Mouse (Mus musculus): ENCODE results near the gene Copg2. TPM values are rescaled to one million over a fixed set of nuclear protein-coding genes. Genes with fewer than 3 reads are reported as not detected.

Copg2 gene
- polyA plus RNA-seq, 2 experiments: 7.8 to 9.1 TPM

GRCm38 (mm10) chr6:30734988-30735727 is 161.4 kb downstream of the Copg2 start:
- no peaks in the 10 kb centered on the region for H3K4me1 ChIP-seq (replicated peaks; ENCODE audit: control insufficient read depth in 2 of 2, insufficient read depth in 2 of 2, low read length in 1 of 2)
- peaks cover 14% of the 10 kb centered on the region for H3K9me3 ChIP-seq (ENCODE audit: control insufficient read depth, low read length)
- TF ChIP-seq CTCF (IDR thresholded peaks at IDR 0.05; ENCODE audit: low read depth) (no peak), EP300 (IDR thresholded peaks at IDR 0.05; ENCODE audit: low read depth) (no peak)
- no peak overlapping the region for H3K9ac ChIP-seq (replicated peaks)
- H3K36me3 ChIP-seq (replicated peaks; ENCODE audit: control insufficient read depth, insufficient read depth, low read depth): no peaks in the 10 kb centered on the region
- peaks cover 49% of the 10 kb centered on the region for H3K27me3 ChIP-seq (ENCODE audit: control insufficient read depth, insufficient read depth, low read length)
- 46% methylated on average over 22 of the region's 22 CpGs for WGBS (ENCODE audit: insufficient replicate concordance)
- ATAC-seq (ENCODE audit: insufficient read depth) (no peak), DNase-seq (ENCODE audit: low read depth in 3 of 3, low spot score in 3 of 3) (no peak)
- no peak overlapping the region for H3K4me3 ChIP-seq (ENCODE audit: insufficient read depth in 1 of 2, low read depth in 2 of 2, low read length in 2 of 2)
- no peak overlapping the region for H3K4me2 ChIP-seq (ENCODE audit: low read depth)
- no peak overlapping the region for H3K27ac ChIP-seq

GRCm38 (mm10) chr6:30734465-30734864 is 162.1 kb downstream of the Copg2 start:
- Histone ChIP-seq H3K36me3 (replicated peaks; ENCODE audit: control insufficient read depth, insufficient read depth, low read depth) (no peaks in the 10 kb centered on the region), H3K27ac (no peak overlapping the region), H3K9ac (replicated peaks) (no peak overlapping the region), H3K9me3 (ENCODE audit: control insufficient read depth, low read length) (peaks cover 14% of the 10 kb centered on the region), H3K4me1 (replicated peaks; ENCODE audit: control insufficient read depth in 2 of 2, insufficient read depth in 2 of 2, low read length in 1 of 2) (no peaks in the 10 kb centered on the region), H3K4me2 (ENCODE audit: low read depth) (no peak overlapping the region), H3K4me3 (ENCODE audit: insufficient read depth in 1 of 2, low read depth in 2 of 2, low read length in 2 of 2) (no peak overlapping the region), H3K27me3 (ENCODE audit: control insufficient read depth, insufficient read depth, low read length) (peaks cover 49% of the 10 kb centered on the region)
- DNase-seq (ENCODE audit: low read depth in 3 of 3, low spot score in 3 of 3): no peak
- ATAC-seq (ENCODE audit: insufficient read depth): no peak
- no peak for TF ChIP-seq CTCF (IDR thresholded peaks at IDR 0.05; ENCODE audit: low read depth)
- TF ChIP-seq EP300 (IDR thresholded peaks at IDR 0.05; ENCODE audit: low read depth): no peak
- WGBS (ENCODE audit: insufficient replicate concordance): 56% methylated on average over 6 of the region's 6 CpGs

- Histone ChIP-seq H3K9ac (replicated peaks) (no peak overlapping the region), H3K4me1 (replicated peaks; ENCODE audit: control insufficient read depth in 2 of 2, insufficient read depth in 2 of 2, low read length in 1 of 2) (no peaks in the 10 kb centered on the region), H3K27me3 (ENCODE audit: control insufficient read depth, insufficient read depth, low read length) (peaks cover 33% of the 10 kb centered on the region), H3K9me3 (ENCODE audit: control insufficient read depth, low read length) (peaks cover 8% of the 10 kb centered on the region), H3K4me3 (ENCODE audit: insufficient read depth in 1 of 2, low read depth in 2 of 2, low read length in 2 of 2) (no peak overlapping the region), H3K27ac (no peak overlapping the region), H3K36me3 (replicated peaks; ENCODE audit: control insufficient read depth, insufficient read depth, low read depth) (no peaks in the 10 kb centered on the region), H3K4me2 (ENCODE audit: low read depth) (no peak overlapping the region)
- DNase-seq (ENCODE audit: low read depth in 3 of 3, low spot score in 3 of 3): no peak
- no peak for TF ChIP-seq CTCF (IDR thresholded peaks at IDR 0.05; ENCODE audit: low read depth)
- TF ChIP-seq EP300 (IDR thresholded peaks at IDR 0.05; ENCODE audit: low read depth): no peak
- no peak for ATAC-seq (ENCODE audit: insufficient read depth)
- 48% methylated on average over 18 of the region's 18 CpGs for WGBS (ENCODE audit: insufficient replicate concordance)
Observed at GRCm38 (mm10) chr6:30732571-30733130, 163.9 kb downstream of the Copg2 start.

GRCm38 (mm10) chr6:30730301-30730971 is 166.2 kb downstream of the Copg2 start:
- no peak for DNase-seq (ENCODE audit: low read depth in 3 of 3, low spot score in 3 of 3)
- H3K4me1 ChIP-seq (replicated peaks; ENCODE audit: control insufficient read depth in 2 of 2, insufficient read depth in 2 of 2, low read length in 1 of 2): no peaks in the 10 kb centered on the region
- TF ChIP-seq EP300 (IDR thresholded peaks at IDR 0.05; ENCODE audit: low read depth) (no peak), CTCF (IDR thresholded peaks at IDR 0.05; ENCODE audit: low read depth) (no peak)
- H3K36me3 ChIP-seq (replicated peaks; ENCODE audit: control insufficient read depth, insufficient read depth, low read depth): no peaks in the 10 kb centered on the region
- H3K4me3 ChIP-seq (ENCODE audit: insufficient read depth in 1 of 2, low read depth in 2 of 2, low read length in 2 of 2): no peak overlapping the region
- H3K9me3 ChIP-seq (ENCODE audit: control insufficient read depth, low read length): no peaks in the 10 kb centered on the region
- H3K27me3 ChIP-seq (ENCODE audit: control insufficient read depth, insufficient read depth, low read length): peaks cover 12% of the 10 kb centered on the region
- H3K4me2 ChIP-seq (ENCODE audit: low read depth): no peak overlapping the region
- H3K9ac ChIP-seq (replicated peaks): no peak overlapping the region
- no peak for ATAC-seq (ENCODE audit: insufficient read depth)
- H3K27ac ChIP-seq: no peak overlapping the region
- 47% methylated on average over 12 of the region's 12 CpGs for WGBS (ENCODE audit: insufficient replicate concordance)

- TF ChIP-seq CTCF (IDR thresholded peaks at IDR 0.05; ENCODE audit: low read depth) (no peak), EP300 (IDR thresholded peaks at IDR 0.05; ENCODE audit: low read depth) (no peak)
- H3K4me1 ChIP-seq (replicated peaks; ENCODE audit: control insufficient read depth in 2 of 2, insufficient read depth in 2 of 2, low read length in 1 of 2): no peaks in the 10 kb centered on the region; a peak in 1 of 4 replicates
- no peak within 1 kb of the TSS for H3K27ac ChIP-seq
- ATAC-seq (ENCODE audit: insufficient read depth) (no peak), DNase-seq (ENCODE audit: low read depth in 3 of 3, low spot score in 3 of 3) (no peak)
- H3K4me3 ChIP-seq (ENCODE audit: insufficient read depth in 1 of 2, low read depth in 2 of 2, low read length in 2 of 2): no peak within 1 kb of the TSS
- no peaks in the 10 kb centered on the region for H3K27me3 ChIP-seq (ENCODE audit: control insufficient read depth, insufficient read depth, low read length)
- no peaks in the 10 kb centered on the region for H3K9me3 ChIP-seq (ENCODE audit: control insufficient read depth, low read length)
- H3K36me3 ChIP-seq (replicated peaks; ENCODE audit: control insufficient read depth, insufficient read depth, low read depth): no peaks in the 10 kb centered on the region
- 64% methylated on average over 7 of the region's 7 CpGs for WGBS (ENCODE audit: insufficient replicate concordance)
- no peak within 1 kb of the TSS for H3K9ac ChIP-seq (replicated peaks)
- no peak within 1 kb of the TSS for H3K4me2 ChIP-seq (ENCODE audit: low read depth)
Observed at GRCm38 (mm10) chr6:30723331-30723730, 173.3 kb downstream of the Copg2 start, which contains the start of gene Mest. TSS of gene Mest (plus strand) at chr6:30723547.

Data from liver, embryonic 14.5 days (tissue).